Mouse (Mus musculus) Muller cell, postnatal 12 days (primary cell): ENCODE measurements around the gene Olfr853.

Source experiments
- DNase-seq: peaks from one replicate; pipeline ENCODE4 v3.0.0-alpha.2; 2015; ENCODE audit errors: inconsistent ontology term

The Olfr853 gene

GRCm38 (mm10) chr9:19540976-19541375 is at the start of gene Olfr853:
TSS of gene Olfr853 (minus strand) at chr9:19541076.
- DNase-seq = no peak

GRCm38 (mm10) chr9:19582317-19582716 is 41.4 kb upstream of the Olfr853 start, which contains the start of gene Olfr855:
TSS of gene Olfr855 (plus strand) at chr9:19582617.
- no peak for DNase-seq

- no peak for DNase-seq
Measured at GRCm38 (mm10) chr9:19567282-19567681, 26.4 kb upstream of the Olfr853 start, which contains the start of gene Olfr854. TSS of gene Olfr854 (minus strand) at chr9:19567382.

GRCm38 (mm10) chr9:19492995-19493394 is 47.9 kb downstream of the Olfr853 start, which contains the start of gene Olfr851:
TSS of gene Olfr851 (plus strand) at chr9:19493295.
- no peak for DNase-seq
